In the genomic region with DNA sequence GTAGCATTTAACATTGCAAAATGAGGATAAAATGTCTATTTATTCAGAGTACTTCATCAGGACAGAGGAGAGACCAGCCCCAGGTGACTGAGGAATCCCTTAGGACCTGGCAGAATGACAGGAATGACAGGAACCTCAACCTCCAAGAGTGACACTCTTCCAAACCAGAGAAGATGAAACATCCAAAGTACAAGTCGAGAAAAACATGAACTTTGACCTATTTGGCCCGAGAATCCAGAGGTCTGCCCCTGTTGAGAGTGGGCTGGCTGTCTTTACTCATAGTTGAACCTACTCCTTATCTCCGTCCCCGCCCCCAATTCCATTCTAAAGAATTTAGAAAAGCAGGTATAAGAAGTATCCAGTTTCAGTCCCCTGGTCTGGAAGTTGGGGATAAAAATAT, we compare ENCODE assay signal across 1 mouse cellular context.
TF ChIP-seq lines count a peak whose summit lies in the region.

No protein-coding gene starts in this region.

TF ChIP-seq in CH12.LX, 34 proteins besides CTCF, POLR2A, EP300 and RAD21:
- TF ChIP-seq ZNF384 (IDR thresholded peaks at IDR 0.05; ENCODE audit: low read depth, low read length), result no peak
- no peak for TF ChIP-seq MEF2A (IDR thresholded peaks at IDR 0.05; ENCODE audit: borderline replicate concordance, low read depth, low read length)
- no peak for TF ChIP-seq NRF1 (IDR thresholded peaks at IDR 0.05; ENCODE audit: low read depth, low read length)
- TF ChIP-seq ETS1 (conservative IDR thresholded peaks at IDR 0.05; ENCODE audit: low read depth, low read length), result no peak
- TF ChIP-seq NELFE (IDR thresholded peaks at IDR 0.05; ENCODE audit: low read depth, low read length), result no peak
- TF ChIP-seq JUN (IDR thresholded peaks at IDR 0.05; ENCODE audit: insufficient read depth, low read depth, low read length), result no peak
- no peak for TF ChIP-seq ELF1 (IDR thresholded peaks at IDR 0.05; ENCODE audit: low read depth, low read length)
- no peak for TF ChIP-seq SIN3A (IDR thresholded peaks at IDR 0.05; ENCODE audit: low read length)
- no peak for TF ChIP-seq TCF12 (IDR thresholded peaks at IDR 0.05; ENCODE audit: low read depth, low read length)
- no peak for TF ChIP-seq ZMIZ1 (IDR thresholded peaks at IDR 0.05; ENCODE audit: low read depth, low read length)
- no peak for TF ChIP-seq ZC3H11A (IDR thresholded peaks at IDR 0.05; ENCODE audit: low read depth, low read length)
- no peak for TF ChIP-seq MXI1 (IDR thresholded peaks at IDR 0.05; ENCODE audit: low read depth, low read length)
- no peak for TF ChIP-seq GABPA (IDR thresholded peaks at IDR 0.05; ENCODE audit: insufficient replicate concordance, low read depth, low read length)
- TF ChIP-seq IRF4 (IDR thresholded peaks at IDR 0.05; ENCODE audit: low read depth, low read length), result no peak
- no peak for TF ChIP-seq POLR2AphosphoS2 (IDR thresholded peaks at IDR 0.05; ENCODE audit: low read depth, low read length)
